Mouse (Mus musculus) heart, embryonic 16.5 days (tissue): ENCODE measurements around the gene Ankib1. TPM values are rescaled to one million over a fixed set of nuclear protein-coding genes. Genes with fewer than 3 reads are reported as not detected.
"Not testable (repeated sequence)": the region's sequence is repeated elsewhere in the genome, so short reads cannot be mapped to it uniquely, and the experiment has no call there.

Experiments
- ATAC-seq: fragments of 200-750 bp; cut with Nextera tagmentation; replicated peaks from 2 replicates; pipeline ENCODE4 v1.8.0; 2017; ENCODE audit warnings: moderate number of reproducible peaks; ENCODE audit not compliant: insufficient read depth, low FRiP score; ENCODE audit errors: extremely low read depth
- H3K27ac ChIP-seq: fragments of 300-500 bp; sonication (generic); 2 replicates; pipeline ENCODE4 v1.5.1; 2014; ENCODE audit warnings: mild to moderate bottlenecking, low read length, control low read depth, moderate library complexity
- H3K27me3 ChIP-seq: fragments of 300-500 bp; sonication (generic); 2 replicates; pipeline ENCODE4 v1.6.1; 2014; ENCODE audit warnings: low read length, mixed read lengths; ENCODE audit not compliant: control insufficient read depth, insufficient read depth
- H3K36me3 ChIP-seq: fragments of 300-500 bp; sonication (generic); 2 replicates; pipeline ENCODE4 v1.6.1; 2014; ENCODE audit not compliant: control insufficient read depth, insufficient read depth
- H3K4me1 ChIP-seq: fragments of 300-500 bp; sonication (generic); 2 replicates; pipeline ENCODE4 v1.6.1; 2014; ENCODE audit warnings: low read length, mixed read lengths; ENCODE audit not compliant: control insufficient read depth, insufficient read depth
- H3K4me2 ChIP-seq: fragments of 300-500 bp; sonication (generic); 2 replicates; pipeline ENCODE4 v1.6.1; 2014; ENCODE audit warnings: low read depth, mild to moderate bottlenecking, control low read depth, low read length
- H3K4me3 ChIP-seq: fragments of 300-500 bp; sonication (generic); 2 replicates; pipeline ENCODE4 v1.5.1; 2014; ENCODE audit warnings: mild to moderate bottlenecking, control low read depth, low read length
- H3K9ac ChIP-seq: fragments of 300-500 bp; sonication (generic); 2 replicates; pipeline ENCODE4 v1.6.1; 2014; ENCODE audit warnings: low read length, control low read depth
- H3K9me3 ChIP-seq: fragments of 300-500 bp; sonication (generic); replicated peaks from 2 replicates; pipeline ENCODE4 v1.6.1; 2016; ENCODE audit warnings: low read length; ENCODE audit not compliant: control insufficient read depth
- WGBS: fragments of 180-500 bp; shearing (Covaris S2); extraction: QIAGEN DNeasy Blood & Tissue Kit; methylation state at CpG from one replicate; pipeline ENCODE4 v1.1.7; 2014; 5-methylcytosine and 5-hydroxymethylcytosine counted together
- polyA plus RNA-seq: library from polyadenylated mRNA; unstranded; fragments of >200 nt; fragmentation: Nextera tagmentation; extraction: Ambion mirVana; gene quantifications from 2 replicates; pipeline ENCODE4 v1.2.1, GENCODE M21; 2015

Gene Ankib1
- polyA plus RNA-seq, 1 experiment from 2014 or later, result 4.6 TPM

DNA sequence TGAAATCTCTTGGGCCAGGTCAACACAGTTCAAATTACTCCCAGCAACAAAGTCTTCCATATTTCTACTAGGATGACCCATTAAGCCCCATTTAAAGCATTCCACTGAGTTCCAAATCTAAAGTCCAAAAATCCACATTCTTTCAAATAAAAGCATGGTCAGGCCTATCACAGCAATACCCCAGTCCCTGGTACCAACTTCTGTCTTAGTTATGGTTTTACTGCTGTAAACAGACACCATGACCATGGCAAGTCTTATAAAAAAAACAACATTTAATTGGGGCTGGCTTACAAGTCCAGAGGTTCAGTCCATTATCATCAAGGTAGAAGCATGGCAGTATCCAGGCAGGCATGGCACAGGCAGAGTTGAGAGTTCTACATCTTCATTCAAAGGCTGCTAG, 4.1 kb downstream of the Ankib1 start:
- not testable (repeated sequence) for H3K9ac ChIP-seq, H3K9me3 ChIP-seq, H3K4me3 ChIP-seq, H3K36me3 ChIP-seq, H3K27me3 ChIP-seq, ATAC-seq, H3K27ac ChIP-seq, H3K4me1 ChIP-seq, H3K4me2 ChIP-seq

- 98% methylated on average over 2 of the region's 2 CpGs for WGBS
- not testable (repeated sequence) for H3K27ac ChIP-seq, H3K36me3 ChIP-seq, H3K9ac ChIP-seq, H3K9me3 ChIP-seq, H3K4me1 ChIP-seq, ATAC-seq, H3K4me2 ChIP-seq, H3K4me3 ChIP-seq, H3K27me3 ChIP-seq
Observed at GRCm38 (mm10) chr5:3797101-3797500, 5.6 kb downstream of the Ankib1 start.

GRCm38 (mm10) chr5:3791048-3791447, 11.7 kb downstream of the Ankib1 start:
- Histone ChIP-seq H3K9me3 (no peaks in the 10 kb centered on the region), H3K4me3 (no peak overlapping the region), H3K27ac (no peak overlapping the region), H3K36me3 (no peaks in the 10 kb centered on the region), H3K4me2 (no peak overlapping the region), H3K27me3 (no peaks in the 10 kb centered on the region), H3K4me1 (peaks cover 9% of the 10 kb centered on the region), H3K9ac (no peak overlapping the region)
- no peak for ATAC-seq

- 60% methylated on average over 4 of the region's 4 CpGs for WGBS
- no peak overlapping the region for H3K4me3 ChIP-seq
- no peaks in the 10 kb centered on the region for H3K9me3 ChIP-seq
- no peak for ATAC-seq
- H3K27ac ChIP-seq, result no peak overlapping the region
- peaks cover 12% of the 10 kb centered on the region for H3K4me1 ChIP-seq
- no peak overlapping the region for H3K4me2 ChIP-seq
- no peak overlapping the region for H3K9ac ChIP-seq
- H3K27me3 ChIP-seq, result no peaks in the 10 kb centered on the region
- H3K36me3 ChIP-seq, result no peaks in the 10 kb centered on the region
Observed at GRCm38 (mm10) chr5:3787548-3787947, 15.2 kb downstream of the Ankib1 start.

DNA sequence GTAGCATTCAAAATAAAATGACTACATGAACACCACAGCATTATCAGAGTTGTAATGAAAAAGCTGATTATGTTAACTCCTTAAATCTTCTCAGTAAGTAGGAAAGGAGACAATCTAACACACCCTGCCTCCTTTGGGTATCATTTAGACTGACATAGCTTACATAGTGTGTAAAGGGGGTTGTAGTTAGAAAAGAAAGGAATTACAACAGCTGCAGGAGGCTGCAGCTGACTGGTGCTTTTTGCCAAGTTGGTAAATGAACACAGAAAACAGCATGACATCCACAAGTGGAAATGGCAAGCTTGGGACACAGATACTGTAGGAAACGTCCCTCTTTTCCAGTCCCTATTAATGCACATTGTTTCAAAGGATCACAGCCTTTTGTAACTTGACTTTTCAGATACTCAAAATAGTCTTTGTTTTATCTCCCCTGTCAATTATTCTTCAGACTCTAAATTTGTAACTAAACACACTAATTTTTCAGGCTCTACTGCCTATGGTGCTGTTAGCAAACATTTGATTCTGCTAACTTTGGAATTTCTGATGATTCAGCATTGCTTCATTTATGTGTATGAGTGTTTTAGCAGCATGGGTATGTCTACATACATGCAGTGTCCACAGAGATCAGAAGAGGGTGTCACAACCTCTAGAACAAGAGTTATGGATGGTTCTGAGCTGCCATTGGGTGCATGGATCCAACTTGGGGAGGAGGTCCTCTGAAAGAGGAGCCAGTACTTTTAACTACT, 17.8 kb downstream of the Ankib1 start:
- WGBS, result 41% methylated on average over 1 of the region's 1 CpGs
- Histone ChIP-seq H3K36me3 (no peaks in the 10 kb centered on the region), H3K9me3 (no peaks in the 10 kb centered on the region), H3K4me1 (peaks cover 7% of the 10 kb centered on the region), H3K27me3 (no peaks in the 10 kb centered on the region), H3K4me2 (no peak overlapping the region), H3K4me3 (no peak overlapping the region), H3K27ac (no peak overlapping the region), H3K9ac (no peak overlapping the region)
- no peak for ATAC-seq

- ATAC-seq, result no peak
- peaks cover 7% of the 10 kb centered on the region for H3K4me1 ChIP-seq
- no peak overlapping the region for H3K27ac ChIP-seq
- no peak overlapping the region for H3K4me2 ChIP-seq
- 79% methylated on average over 2 of the region's 2 CpGs for WGBS
- no peaks in the 10 kb centered on the region for H3K27me3 ChIP-seq
- H3K9ac ChIP-seq, result no peak overlapping the region
- no peak overlapping the region for H3K4me3 ChIP-seq
- no peaks in the 10 kb centered on the region for H3K36me3 ChIP-seq
- no peaks in the 10 kb centered on the region for H3K9me3 ChIP-seq
Observed at GRCm38 (mm10) chr5:3783947-3784681, 18.6 kb downstream of the Ankib1 start.

DNA sequence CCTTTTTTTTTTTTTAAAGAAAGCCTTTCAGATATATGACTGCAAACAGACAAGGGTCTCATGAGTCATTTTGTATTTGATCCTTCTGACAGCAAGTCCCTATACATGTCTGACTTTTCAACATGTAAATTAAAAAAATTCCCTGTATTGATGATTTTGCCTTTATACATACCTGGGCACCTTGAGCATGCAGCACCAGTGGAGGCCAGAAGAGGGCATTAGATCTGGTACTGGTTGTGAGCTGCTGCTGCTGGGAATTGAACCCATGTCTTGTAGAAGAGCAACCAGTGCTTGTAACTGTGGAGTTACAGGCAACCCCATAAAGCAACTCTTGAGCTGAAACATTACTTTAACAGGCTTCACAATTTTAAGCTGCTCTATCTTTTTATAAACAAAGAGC, 20.1 kb downstream of the Ankib1 start:
- Histone ChIP-seq H3K27me3 (no peaks in the 10 kb centered on the region), H3K36me3 (no peaks in the 10 kb centered on the region), H3K4me2 (no peak overlapping the region), H3K4me1 (peaks cover 7% of the 10 kb centered on the region), H3K4me3 (no peak overlapping the region), H3K9ac (no peak overlapping the region), H3K9me3 (no peaks in the 10 kb centered on the region), H3K27ac (no peak overlapping the region)
- no peak for ATAC-seq

GRCm38 (mm10) chr5:3772017-3772416, 30.7 kb downstream of the Ankib1 start:
- peak overlapping the region; percentile 50 for H3K4me2 ChIP-seq
- H3K4me1 ChIP-seq, result peaks cover 6% of the 10 kb centered on the region; the same call in 1 of the 2 replicates
- H3K36me3 ChIP-seq, result 0 out of 2 replicates have a peak, but pooled peaks cover under 1% of the 10 kb centered on the region
- H3K27ac ChIP-seq, result peak overlapping the region; percentile 51; the same call in 1 of the 2 replicates
- H3K9me3 ChIP-seq, result no peaks in the 10 kb centered on the region
- 44% methylated on average over 3 of the region's 3 CpGs for WGBS
- H3K4me3 ChIP-seq, result 0 out of 2 replicates have a peak overlapping the region, but pooled peaks have one; percentile 15
- 0 out of 2 replicates have a peak, but pooled peaks have one; percentile 55 for ATAC-seq
- H3K9ac ChIP-seq, result peak overlapping the region; percentile 58
- H3K27me3 ChIP-seq, result no peaks in the 10 kb centered on the region

- no peaks in the 10 kb centered on the region for H3K27me3 ChIP-seq
- H3K9ac ChIP-seq, result no peak overlapping the region
- peaks cover 6% of the 10 kb centered on the region; the same call in 1 of the 2 replicates for H3K4me1 ChIP-seq
- no peak for ATAC-seq
- 67% methylated on average over 3 of the region's 3 CpGs for WGBS
- 0 out of 2 replicates have a peak, but pooled peaks cover 4% of the 10 kb centered on the region for H3K36me3 ChIP-seq
- peak overlapping the region; percentile 27 for H3K27ac ChIP-seq
- H3K4me2 ChIP-seq, result peak overlapping the region; percentile 50
- H3K4me3 ChIP-seq, result no peak overlapping the region
- no peaks in the 10 kb centered on the region for H3K9me3 ChIP-seq
Observed at GRCm38 (mm10) chr5:3771512-3771911, 31.2 kb downstream of the Ankib1 start.
